Mouse (Mus musculus) liver, adult 2 months (tissue): Measurements from ENCODE around the gene Ano2.

Experiments used
- CTCF ChIP-seq: fragments of 200-500 bp; IDR thresholded peaks from 2 replicates; pipeline ENCODE4 v1.5.1; 2011; ENCODE audit warnings: low read depth, low read length, control low read depth
- POLR2A ChIP-seq: fragments of 200-500 bp; IDR thresholded peaks from 2 replicates; pipeline ENCODE4 v1.6.1; 2011; ENCODE audit warnings: low read length, control low read depth; ENCODE audit not compliant: insufficient read depth; ENCODE audit errors: extremely low read depth

- no peak for TF ChIP-seq CTCF
- TF ChIP-seq POLR2A, result no peak
Measured at GRCm38 (mm10) chr6:125979601-125980000, 289.4 kb downstream of the Ano2 start.
